Mouse (Mus musculus) gastrocnemius, adult 8-10 months (tissue): Measurements from ENCODE around the gene Dnaic1. TPM values are rescaled to one million over a fixed set of nuclear protein-coding genes. Genes with fewer than 3 reads are reported as not detected.
"Not testable (repeated sequence)": the region's sequence is repeated elsewhere in the genome, so short reads cannot be mapped to it uniquely, and the experiment has no call there.

Experiments
- DNase-seq, 2 experiments: peaks; one replicate each; pipeline ENCODE4 v3.0.0; 2022; ENCODE audit warnings: low spot score in 2 of 2
- total RNA-seq, 4 experiments: library from RNA; stranded (reverse); gene quantifications; 2 replicates each; pipeline ENCODE4 v1.2.4; 2022

Gene Dnaic1
- total RNA-seq, 4 experiments from 2014 or later: 0.88 to 1.1 (median 0.94) TPM; not detected in 1

DNA sequence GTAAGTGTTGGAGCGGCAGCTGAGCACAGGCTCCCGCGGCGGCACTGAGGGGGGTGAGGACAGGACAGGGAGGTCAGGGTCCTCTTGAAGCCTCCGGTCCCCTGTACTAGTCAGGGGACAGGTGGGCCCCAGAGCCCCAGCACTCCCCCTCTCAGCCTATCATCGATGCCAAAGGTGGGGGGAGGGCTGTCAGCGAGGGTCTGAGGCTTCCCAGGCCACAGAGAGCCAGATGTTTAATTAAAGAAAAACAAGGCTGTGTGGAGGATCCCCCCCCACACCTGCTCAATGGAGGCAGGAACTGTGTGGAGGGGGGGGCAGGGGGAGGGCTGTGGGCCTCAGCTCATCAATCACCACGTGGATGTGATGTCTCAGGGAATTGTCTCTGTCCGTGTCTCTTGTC is 94.0 kb downstream of the Dnaic1 start:
- no peak for DNase-seq

DNA sequence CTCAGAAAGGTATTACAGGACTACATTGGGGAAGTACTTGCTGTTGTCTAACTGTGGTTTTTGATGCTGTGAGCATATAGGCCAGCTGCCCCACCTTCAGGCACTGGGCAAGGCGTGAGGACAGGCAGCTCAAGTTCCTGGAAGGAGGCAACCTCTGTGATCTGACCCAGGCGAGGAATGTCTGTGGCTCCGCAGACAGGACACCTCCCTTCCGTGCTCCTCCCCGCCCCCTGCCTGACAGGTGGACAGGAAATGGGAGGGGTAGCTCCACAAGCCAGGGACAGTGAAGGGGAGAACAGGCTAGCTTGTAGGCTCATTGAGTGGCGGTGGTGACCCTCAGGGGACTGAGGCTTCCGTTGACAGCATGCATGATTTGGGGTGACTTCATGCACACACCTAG is 95.0 kb downstream of the Dnaic1 start:
- peak; percentile 52 to 68 for DNase-seq

DNA sequence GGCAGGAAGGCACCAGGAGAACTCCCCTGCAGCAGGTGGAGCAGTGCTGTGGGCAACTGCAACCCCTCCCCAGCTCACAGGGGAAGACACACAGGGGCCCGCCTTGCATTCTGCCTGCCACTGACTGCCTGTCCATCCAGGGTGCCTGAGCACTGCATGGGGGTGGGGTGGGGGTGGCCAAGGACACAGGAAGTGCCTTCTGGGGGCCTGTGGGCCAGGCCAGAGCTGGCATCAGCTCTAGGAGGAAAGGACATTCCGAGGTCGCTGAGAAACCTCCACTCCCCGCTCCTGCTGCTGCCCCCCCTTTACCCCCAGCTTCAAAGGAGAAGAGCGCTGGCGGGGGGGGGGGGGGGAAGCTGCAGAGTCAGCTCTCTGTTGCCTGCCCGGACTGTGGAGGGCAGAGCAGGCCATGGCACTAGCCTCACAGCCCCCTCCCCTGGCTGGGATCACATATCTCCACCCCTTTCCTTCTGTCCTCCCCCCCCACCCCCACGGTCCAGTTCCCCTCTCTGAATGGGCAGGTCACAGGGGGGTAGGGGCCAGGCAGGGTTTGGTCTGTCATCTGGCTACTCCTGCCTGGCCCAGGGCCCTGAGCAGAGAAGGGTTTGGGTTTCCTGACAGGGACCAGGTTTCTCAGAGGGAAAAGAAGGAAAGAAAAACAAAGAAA is 95.6 kb downstream of the Dnaic1 start:
- DNase-seq: peak in 1 of 2 experiments; percentile 31

DNA sequence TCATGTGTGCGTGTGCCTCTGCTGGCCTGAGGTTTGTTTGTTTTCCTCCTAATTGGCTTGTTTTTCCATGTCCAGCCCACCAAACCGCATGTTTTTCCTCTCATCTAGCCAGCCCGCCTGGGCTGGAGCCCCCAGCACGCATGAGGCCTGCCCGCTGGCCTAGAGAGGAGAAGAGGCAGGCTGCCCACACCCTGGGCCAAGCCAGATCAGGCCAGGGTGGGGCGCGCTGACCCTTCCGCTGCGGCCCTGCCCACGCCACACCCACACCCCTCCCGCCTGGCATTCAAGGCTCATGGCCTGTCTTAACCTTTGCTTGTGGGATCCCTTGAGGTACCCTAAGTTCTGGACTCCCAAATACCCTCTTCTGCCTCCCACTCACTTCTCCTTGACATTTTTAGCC is 97.1 kb downstream of the Dnaic1 start:
- peak; percentile 46 to 73 for DNase-seq

DNA sequence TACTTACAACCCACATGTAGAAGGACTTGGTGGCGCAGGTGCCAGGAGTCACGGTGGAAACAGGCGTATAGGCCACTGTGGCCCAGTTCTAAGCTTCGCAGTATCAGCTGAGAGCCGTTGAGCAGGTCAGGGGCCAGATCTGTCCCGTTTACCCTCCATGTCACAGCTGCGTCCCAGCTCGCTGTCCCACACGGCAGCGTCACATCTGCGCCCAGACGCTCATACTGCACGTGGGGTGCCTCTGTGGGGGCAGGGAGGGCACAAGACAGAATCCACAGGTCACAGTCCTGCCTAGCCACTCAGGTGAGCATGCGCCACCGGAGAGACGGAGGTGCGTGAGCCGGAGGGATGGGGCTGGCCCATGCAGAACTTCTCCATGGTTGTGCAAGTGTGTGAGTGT is 101.3 kb downstream of the Dnaic1 start:
- no peak for DNase-seq

DNA sequence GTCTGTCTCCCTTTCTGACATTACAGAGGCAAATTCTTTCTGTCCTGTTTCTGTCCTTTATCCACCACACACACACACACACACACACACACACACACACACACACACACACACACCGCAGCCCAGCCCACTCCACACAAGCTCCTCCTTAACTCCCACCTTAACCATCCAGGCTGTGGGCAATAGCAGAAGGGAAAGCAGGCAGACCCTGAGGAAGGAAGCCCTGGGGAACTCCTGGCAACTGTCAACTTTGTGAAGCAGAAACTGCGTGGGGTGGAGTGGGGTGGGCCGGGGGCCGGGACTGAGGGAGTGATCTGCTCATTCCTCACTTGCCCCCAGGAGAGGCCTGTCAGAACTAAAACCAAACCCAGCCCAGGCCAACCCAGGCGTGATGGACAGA is 101.9 kb downstream of the Dnaic1 start:
- DNase-seq: no peak

DNA sequence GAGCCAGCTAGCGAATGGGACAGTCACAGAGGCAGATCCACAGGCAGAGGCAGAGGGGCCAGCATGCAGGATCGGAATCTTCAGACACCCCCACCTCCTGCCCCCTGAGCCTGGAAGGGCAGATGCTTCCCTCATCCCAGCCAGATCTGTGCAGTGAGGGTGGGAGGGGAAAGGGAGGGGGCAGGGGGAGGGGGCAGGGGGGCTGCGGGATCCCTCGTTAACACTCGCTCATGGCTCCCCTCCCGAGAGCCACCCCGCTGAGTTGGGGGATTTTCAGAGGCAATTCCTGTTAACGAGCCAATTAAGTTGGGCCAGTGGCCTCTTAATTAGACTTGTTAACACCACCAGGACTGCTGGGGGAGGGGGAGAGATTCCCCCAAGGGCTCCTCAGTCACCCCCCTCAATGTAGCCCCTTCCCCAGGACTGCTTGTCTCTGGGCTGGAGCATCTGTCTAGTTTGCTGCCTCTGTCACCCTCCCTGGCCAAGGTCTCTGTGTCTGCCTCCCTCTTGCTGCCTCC is 102.4 kb downstream of the Dnaic1 start:
- DNase-seq: no peak

DNA sequence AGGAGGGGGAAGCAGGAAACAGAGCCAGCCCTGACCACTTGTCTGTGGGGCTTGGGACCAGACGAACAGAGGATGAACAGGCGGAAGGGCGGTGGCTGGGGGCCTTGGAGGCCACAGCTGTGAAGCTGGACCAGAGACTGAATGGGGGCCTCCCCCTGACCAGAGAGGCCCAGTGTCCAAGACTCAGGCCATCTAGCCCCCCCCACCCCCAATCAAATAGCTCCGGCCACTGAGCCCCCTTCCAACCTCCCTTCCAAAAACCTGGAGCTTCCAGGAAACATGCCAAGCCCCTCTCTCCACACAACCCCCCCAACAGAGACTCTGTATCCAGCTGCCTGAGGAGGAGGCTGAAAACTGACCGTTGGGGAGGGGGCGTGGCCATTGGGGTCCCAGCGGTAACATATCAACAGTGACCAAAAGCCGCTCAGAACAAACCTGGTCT is 103.0 kb downstream of the Dnaic1 start:
- DNase-seq: no peak

DNA sequence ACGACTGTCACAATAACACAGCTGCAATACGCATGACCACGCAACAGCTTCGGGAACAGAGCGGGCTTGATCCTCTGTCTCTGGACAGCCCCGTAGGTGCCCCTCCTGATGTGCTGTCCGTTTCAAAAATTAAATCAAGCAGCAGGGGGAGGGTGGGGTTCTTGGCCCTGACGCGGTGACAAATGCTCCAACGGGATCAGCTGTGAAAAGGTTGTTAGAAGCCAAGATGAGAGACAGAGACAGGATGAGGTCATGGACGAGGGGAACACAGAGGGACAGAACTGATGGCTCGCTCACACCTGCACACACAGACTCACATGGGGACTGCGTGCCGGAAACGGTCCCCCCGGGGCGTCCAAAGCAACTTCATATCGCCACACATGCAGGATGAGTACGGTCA is 103.6 kb downstream of the Dnaic1 start:
- no peak for DNase-seq

DNA sequence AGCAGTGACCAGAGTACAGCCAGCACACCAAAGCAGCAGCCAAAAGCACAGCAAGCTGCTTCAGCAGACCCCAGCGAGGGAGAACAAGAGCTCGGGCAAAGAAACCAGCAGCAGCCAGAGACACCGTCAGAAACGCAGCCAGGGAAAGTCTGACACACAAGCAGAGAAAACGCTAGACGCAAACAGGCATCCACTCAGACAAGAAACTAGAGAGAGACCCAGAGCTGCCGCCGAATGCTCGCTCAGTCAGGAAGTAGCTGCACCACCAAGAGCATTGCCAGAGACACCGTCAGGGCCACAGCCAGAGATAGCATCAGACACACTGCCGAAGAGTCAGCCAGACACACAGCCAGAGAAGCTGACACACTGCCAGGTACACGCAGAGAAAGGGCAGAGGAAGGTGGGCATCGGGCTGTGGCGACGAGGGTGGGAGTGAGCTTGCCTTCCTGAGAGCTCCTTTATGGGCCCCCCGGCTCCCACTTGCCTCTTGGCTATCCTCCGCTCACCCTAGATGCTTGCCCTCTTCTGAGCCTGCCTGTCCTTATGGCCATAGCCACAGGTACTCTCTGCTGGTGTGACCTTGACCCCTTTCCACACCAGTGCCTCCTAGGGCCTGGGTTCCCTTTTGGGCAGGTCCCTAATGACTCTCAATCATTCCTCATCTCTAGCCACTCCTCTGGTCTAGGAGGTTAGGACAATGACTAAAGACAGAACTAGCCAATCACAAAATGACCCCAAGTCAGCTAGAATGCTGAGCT is 106.9 kb downstream of the Dnaic1 start:
- no peak for DNase-seq

DNA sequence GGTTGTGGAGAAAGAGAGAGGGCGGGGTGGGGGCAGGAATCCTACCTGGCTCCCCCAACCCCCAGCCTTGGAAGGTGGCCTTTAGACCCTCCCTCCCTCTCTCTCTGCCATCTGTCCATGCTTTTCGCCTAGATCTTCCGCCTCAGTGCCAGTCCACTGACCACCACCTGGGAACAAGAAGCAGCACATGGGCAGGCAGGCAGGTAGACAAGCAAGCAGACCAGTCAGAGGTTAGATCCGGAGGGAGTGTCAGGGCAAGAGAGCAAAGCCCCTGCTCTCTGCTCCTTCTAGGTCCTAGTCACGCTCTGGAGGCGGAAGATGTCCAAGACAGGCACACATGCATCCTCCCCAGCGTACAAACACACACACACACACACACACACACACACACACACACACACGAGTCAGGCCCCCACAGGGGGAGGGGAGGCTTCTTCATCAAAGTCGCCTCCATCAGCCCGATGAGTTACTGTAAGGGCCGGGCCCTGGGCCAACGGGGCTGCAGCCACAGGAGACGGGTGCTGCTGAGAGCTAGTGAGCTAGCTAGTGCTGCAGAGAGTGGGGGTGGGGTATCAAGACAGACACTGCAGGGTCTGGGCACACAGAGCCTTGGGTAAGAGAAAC is 107.5 kb downstream of the Dnaic1 start:
- no peak for DNase-seq

DNA sequence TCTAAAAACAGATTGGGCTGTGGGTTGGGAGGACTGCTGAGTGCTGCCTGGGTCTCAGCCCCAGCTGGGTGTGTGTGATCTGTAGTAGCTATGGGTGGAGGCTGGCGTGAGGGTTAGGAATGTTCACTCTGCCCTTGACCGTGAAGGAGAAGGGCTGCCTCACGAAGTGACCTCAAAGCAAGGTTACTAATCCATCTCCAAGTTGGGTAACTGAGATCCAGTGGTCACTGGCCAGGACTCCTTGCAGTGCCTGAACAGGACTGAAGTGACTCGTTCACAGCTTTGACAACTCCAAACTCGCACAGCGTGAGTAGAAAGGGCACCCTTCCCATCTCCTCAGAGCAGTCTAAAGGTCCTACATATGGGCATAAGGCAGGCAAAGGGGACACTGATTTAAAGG is 109.3 kb downstream of the Dnaic1 start:
- DNase-seq: no peak

DNA sequence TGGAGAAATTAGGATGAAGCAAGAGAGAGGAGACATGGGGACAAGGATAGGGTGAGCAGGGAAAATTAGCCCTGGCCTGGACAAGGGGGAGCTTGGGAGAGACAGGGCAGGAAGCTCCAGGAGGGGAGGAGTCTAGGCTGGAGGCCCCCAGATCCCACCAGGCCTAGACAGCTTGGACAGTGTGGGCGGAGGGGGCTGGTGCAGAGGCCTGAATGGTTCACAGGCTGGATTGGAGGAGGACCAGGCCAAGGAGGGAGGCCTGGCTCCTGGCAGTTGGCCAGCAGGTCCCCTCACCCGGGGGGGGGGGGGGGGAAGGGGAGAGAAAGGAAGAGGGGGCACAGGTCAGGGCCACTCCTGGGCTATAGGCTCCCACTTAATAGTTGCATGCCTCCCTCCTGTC is 109.7 kb downstream of the Dnaic1 start:
- no peak for DNase-seq

DNA sequence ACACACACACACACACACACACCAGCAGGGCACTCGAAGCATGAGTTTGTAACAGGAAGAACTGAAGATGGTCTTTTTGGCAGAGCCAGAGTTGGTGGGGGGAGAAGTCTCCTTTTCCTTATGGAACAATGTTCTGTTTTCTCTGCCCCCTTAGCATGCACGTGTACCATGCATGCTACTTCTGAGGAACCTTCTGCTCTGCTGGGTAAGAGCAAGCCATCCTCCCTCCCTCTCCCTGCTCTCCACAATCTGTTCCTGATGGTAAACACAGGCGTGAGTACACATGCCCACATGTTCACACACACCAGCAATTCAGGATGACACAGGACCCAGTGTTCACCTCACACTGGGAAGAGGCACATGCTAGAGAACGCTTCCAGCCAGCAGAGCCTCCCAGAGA is 111.6 kb downstream of the Dnaic1 start:
- no peak for DNase-seq

DNA sequence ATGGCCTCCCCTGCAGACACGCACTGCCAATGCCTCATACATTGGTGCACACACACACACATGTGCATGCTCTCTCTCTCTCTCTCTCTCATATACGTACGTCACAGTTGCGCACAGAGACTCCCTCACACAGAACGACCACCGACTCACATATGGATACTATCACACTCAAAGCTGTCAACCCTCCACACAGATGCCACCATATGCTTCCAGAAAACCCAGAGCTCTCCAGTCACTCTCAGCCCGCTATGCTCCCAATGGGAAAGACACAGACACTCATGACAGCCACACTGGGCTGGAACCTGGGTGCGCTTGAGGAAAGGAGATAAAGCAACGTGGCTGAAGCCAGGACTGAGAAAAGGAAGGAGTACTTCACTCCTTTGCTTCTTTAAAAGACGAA is 112.4 kb downstream of the Dnaic1 start:
- DNase-seq: no peak

DNA sequence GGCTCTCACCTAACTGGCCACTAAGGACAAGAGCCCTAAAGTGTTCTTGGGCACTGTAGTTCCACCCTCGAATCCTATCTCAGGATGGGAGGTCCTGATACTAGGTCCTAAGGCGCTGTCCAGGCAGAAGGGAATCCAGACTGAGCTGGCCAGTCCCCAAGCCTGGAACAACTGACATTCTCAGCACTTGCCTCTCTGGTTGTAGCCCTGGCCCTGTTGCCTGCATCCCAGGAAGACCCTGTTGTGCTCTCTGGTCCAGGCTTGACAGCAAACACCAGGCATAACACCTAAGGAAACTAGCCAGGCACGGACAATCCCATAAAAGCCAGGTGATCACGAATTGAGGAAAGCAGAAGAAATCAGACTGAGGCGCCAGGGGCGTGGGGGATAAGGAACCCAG is 113.2 kb downstream of the Dnaic1 start:
- no peak for DNase-seq

DNA sequence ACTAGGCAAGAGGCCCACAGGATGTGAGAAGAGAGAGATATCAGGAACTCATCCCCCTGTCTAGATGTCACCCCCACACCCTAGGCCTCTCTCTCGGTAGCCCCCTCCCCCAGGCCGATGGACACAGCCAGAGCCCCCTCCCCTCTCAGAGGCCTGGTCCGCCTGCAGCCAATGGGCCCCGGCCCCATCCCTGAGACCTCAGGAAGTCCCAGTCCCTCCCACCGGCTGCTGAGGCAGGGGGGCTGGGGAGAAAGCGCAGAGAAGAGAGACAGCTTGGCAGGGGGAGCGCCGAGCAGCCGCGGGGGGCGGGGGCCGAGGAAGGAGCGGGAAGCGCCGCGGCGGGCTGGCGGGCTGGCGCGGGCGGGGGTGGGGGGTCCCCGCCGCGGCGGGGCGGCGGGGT is 113.7 kb downstream of the Dnaic1 start:
- DNase-seq: not testable (repeated sequence)

DNA sequence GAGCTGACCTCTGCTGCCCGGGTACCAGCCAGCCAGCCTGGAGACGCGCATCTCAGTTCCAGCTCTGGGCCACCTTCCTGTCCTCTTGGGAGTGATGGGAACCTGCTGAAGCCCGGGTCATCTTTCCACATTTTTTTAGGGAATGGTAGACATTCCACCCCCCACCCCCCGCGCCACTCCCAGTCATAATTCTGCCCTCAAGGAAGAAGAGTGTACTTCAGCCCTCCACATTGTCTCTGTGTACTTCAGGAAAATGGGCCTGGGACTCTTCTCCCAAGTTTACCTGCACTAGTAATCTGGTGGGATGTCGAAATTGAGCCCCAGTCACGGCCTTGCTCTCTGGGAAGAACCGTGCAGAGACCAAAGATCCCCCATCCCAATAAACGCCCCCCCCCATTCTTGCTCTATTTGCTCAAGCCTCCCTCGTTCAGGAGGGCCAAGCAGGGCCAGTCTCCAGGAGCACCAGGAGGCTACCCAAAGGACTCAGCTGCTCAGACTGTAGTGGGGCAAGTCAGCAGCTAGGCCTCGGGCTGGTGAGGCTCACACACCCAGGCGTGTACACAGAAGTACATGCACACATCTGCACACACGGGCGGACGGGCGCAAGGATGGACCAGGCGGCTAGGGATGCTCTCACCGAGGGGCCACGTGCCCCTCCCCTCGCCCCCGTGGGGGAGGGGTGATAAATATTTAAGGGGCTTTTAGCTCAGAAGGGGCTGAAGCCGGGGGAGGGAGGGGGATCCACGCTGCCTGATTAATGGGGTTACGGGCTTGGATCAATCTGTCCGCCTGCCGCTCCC is 114.8 kb downstream of the Dnaic1 start:
- not testable (repeated sequence) for DNase-seq

DNA sequence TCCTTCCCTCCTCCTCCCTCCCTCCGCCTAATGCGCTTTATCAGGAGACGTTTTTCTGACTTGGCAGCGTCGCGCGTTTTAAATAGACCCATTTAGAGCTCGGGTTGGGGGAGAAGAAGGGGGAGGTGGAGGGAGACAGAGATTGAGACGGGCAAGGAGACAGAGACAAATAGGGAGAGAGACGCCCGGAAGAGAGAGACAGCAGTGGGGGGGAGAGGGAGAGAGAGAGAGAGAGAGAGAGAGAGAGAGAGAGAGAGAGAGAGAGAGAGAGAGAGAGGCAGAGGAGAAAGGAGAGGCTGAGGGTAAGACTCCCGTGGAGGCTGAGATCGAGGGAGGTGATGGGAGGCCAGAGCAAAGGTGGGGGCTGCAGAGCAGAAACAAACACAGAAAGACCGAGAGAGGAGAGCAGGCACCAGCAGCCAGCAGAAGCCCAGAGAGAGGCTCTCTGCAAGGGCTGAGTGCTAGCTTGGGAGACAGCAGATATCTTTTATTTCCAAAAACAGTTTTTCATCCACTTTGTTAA is 115.4 kb downstream of the Dnaic1 start:
- DNase-seq: not testable (repeated sequence)

DNA sequence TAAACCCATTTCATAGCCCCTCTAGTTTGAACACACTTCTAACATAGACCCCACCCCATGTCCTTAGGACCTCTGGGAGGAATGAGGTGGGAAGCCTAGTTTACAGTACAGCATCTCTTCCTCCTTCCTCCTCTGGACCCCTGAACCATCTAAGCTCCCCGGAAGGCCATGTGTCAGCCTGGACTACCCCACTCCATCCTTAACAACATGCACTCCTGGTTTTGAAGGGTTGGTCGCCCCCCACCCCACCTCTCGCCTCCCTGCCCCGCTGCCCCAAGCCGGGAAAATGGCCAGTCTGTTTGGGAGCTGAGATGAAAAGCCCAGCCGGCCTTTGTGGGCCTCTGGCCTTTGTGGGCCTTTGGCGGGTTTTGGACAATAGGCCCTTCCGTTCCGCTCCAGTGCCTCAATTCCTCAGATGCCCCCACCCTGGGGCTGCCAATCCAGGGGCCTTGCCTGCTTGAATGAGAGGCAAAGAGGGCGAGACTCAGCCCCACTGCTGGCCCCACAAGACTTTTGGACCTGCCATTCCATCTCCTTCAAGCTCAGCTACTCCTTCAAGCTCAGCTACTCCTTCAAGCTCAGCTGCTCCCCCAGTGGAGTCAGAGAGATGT is 116.4 kb downstream of the Dnaic1 start:
- not testable (repeated sequence) for DNase-seq
